Mouse (Mus musculus) splenic B cell, adult 2 months (primary cell): ENCODE data around the gene Sult3a2.
"Not testable (repeated sequence)": the region's sequence is repeated elsewhere in the genome, so short reads cannot be mapped to it uniquely, and the experiment has no call there.

Experiments used
- DNase-seq: peaks from one replicate; pipeline ENCODE4 v3.0.0-alpha.2; 2011; ENCODE audit warnings: low read depth, low spot score
- H3K27me3 ChIP-seq: 2 replicates; pipeline ENCODE4 v1.6.1; 2012; ENCODE audit warnings: mild to moderate bottlenecking, low read length, moderate library complexity, mixed read lengths; ENCODE audit not compliant: control insufficient read depth, poor library complexity, insufficient read depth, severe bottlenecking
- H3K36me3 ChIP-seq: 2 replicates; pipeline ENCODE4 v1.6.1; 2012; ENCODE audit warnings: mild to moderate bottlenecking, low read length, moderate library complexity, mixed read lengths; ENCODE audit not compliant: control insufficient read depth, poor library complexity, insufficient read depth, severe bottlenecking

Sult3a2 gene

DNA sequence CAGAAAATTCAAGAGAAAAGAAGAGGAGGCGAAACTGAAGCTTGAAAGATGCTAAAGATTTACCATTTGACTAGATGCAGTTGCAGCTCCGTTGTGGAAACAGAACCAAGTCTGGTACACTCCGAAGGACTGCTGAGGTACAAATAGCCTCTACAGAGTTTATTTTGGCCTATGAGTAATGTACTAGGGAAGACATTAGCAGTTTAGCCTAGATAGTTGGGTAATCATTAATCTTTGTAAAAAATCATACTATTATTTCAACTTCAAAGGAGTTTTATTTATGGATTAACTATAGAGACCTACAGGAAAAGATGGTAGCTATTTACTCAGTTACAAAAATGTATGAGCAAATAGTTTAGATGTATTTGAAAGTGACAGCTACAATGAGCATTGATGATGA lies at the start of gene Sult3a2:
Gene Sult3a2 (minus strand): TSS at position 101 of the 400 bp plus-strand sequence.
- Histone ChIP-seq H3K27me3 (no peaks in the 10 kb centered on the region), H3K36me3 (no peaks in the 10 kb centered on the region)
- DNase-seq: no peak

DNA sequence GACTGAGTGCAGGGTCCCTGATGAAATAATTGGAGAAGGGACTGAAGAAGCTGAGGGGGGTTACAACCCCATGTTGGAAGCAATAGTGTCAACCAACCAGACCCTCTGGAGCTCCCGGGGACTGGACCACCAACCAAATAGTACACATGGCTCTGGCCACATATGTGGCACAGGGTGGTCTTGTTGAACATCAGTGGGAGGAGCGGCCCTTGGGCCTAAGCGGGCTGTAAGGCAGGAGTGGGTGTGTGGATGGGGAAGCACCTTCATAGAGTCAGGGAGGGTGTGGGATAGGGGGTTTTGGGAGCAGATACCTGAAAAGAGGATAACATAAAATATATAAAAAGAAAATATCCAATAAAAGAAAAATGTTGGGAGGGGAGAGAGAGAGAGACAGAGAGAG lies 34.4 kb upstream of the Sult3a2 start:
- DNase-seq: no peak
- Histone ChIP-seq H3K27me3 (no peaks in the 10 kb centered on the region; the same call in 1 of the 2 replicates), H3K36me3 (no peaks in the 10 kb centered on the region)

DNA sequence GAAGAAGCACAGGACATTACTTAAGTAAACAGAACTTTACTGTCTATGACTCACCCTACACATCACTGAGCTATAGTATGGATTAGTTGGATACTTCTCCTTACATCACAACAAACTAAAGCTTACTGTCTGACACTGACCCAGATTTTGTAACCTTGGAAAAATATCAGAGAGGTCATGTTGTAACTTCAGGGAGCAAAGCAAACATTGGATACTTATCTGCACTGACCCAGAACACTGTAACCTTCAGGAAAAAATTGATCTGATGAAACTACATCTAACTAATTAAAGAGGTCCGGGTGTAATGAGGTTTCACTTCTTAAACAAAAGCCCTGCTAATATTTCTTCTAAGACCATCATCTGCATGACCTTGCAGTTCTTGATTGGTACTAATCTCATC lies 30.4 kb upstream of the Sult3a2 start:
- Histone ChIP-seq H3K36me3 (no peaks in the 10 kb centered on the region), H3K27me3 (no peaks in the 10 kb centered on the region; the same call in 1 of the 2 replicates)
- no peak for DNase-seq

DNA sequence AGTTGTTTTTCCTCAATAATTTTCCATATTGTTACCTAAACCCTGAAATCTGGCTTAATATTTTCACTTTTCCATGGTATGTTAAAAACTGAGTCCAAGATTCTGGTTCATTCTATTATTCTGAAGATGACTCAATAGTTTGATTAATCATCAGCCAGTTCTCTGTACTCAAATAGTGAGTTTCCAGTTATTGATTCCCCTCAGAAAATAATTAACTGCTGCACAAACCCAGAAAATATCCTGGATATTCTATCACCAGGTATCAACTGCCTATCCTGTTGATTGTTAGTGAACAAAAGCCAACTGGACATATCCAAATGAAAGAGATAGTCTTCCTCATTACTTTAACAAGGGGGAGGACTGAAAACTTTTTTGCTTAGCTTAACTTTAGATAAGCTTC lies 27.8 kb upstream of the Sult3a2 start:
- no peak for DNase-seq
- no peaks in the 10 kb centered on the region for H3K36me3 ChIP-seq
- H3K27me3 ChIP-seq: no peaks in the 10 kb centered on the region; the same call in 1 of the 2 replicates

GRCm38 (mm10) chr10:33811807-33812206 lies 25.3 kb upstream of the Sult3a2 start:
- no peaks in the 10 kb centered on the region for H3K36me3 ChIP-seq
- no peak for DNase-seq
- no peaks in the 10 kb centered on the region for H3K27me3 ChIP-seq

- H3K27me3 ChIP-seq, H3K36me3 ChIP-seq, DNase-seq: not testable (repeated sequence)
Observed at GRCm38 (mm10) chr10:33797221-33797949, 10.9 kb upstream of the Sult3a2 start.

GRCm38 (mm10) chr10:33796269-33796915 lies 9.9 kb upstream of the Sult3a2 start:
- not testable (repeated sequence) for DNase-seq, H3K36me3 ChIP-seq, H3K27me3 ChIP-seq

GRCm38 (mm10) chr10:33792166-33792565 lies 5.7 kb upstream of the Sult3a2 start:
- not testable (repeated sequence) for H3K27me3 ChIP-seq, DNase-seq

DNA sequence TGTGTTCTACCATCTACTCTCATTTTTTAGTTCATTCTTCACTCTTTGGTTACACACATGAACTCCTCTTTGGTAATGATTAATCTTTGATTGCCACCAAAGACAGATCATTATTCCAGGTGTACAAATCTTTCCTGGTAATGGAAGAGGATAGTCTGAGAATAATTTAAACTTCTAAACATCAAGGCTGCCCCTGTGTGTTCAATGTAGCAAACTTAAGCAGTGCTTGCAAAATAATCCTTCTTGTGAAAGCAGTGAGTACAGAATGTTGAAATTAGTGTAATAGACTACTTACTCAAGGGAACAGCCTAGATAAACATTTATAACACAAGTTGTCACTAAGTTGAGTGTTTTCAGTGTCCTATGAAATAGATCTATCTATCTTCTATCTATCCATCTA lies 1.0 kb upstream of the Sult3a2 start:
- DNase-seq: no peak
- H3K36me3 ChIP-seq: no peaks in the 10 kb centered on the region
- no peaks in the 10 kb centered on the region for H3K27me3 ChIP-seq

More at GRCm38 (mm10) chr10:33792166-33792565, 5.7 kb upstream of the Sult3a2 start:
- not testable (repeated sequence) for H3K36me3 ChIP-seq

- DNase-seq, H3K36me3 ChIP-seq, H3K27me3 ChIP-seq: not testable (repeated sequence)
Observed at GRCm38 (mm10) chr10:33735251-33735650, 51.3 kb downstream of the Sult3a2 start.

DNA sequence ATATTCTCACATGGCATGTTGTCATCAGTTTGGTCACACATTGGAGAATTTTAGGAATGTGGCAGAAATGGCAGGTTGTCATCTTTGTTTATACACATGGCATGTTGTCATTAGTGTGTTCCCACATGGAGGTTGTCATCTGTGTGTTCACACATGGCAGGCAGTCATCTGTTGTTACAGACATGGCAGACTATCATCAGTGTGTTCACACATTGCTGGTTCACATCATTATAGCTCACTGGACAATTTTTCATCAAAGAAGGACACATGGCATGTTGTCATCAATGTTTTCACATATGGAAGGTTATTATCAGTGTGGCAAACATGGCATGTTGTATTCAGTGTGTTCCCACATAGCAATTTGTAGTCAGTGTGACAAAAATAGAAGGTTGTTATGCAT lies 53.3 kb downstream of the Sult3a2 start:
- DNase-seq: no peak
- H3K36me3 ChIP-seq: no peaks in the 10 kb centered on the region
- no peaks in the 10 kb centered on the region for H3K27me3 ChIP-seq

DNA sequence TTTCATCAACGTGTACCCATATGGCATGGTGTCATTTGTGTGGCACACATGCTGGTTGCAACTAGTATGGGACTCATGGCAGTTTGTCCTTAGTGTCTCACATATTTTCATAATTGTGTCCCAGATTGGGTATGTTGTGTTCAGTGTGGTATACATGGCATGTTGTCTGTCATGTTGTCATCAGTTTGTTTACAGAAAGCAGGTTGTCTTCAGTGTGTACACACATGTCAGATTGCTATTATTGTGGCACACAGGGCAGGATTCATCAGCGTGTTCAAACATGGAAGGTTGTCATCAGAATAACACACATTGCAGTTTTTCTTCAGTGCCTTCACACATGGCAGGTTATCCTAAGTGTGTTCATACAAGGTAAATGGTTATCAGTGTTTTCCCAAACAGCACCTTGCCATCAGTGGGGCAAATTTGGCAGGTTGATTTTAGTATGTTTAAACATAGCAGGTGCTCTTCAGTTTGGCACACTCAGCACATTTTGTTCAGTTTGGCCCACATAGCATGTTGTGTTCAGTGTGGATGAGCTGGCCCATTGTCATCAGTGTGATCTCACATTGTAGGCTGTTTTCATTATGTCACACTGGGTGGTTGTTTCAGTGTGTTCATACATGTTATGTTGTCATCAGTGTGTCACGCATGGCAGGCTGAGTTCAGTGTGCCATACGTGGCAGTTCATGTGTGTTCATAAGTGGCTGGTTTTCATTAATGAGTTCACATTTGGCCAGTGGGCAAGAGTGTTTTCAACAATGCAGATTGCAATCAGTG lies 53.9 kb downstream of the Sult3a2 start:
- no peaks in the 10 kb centered on the region for H3K27me3 ChIP-seq
- H3K36me3 ChIP-seq: no peaks in the 10 kb centered on the region
- DNase-seq: no peak

DNA sequence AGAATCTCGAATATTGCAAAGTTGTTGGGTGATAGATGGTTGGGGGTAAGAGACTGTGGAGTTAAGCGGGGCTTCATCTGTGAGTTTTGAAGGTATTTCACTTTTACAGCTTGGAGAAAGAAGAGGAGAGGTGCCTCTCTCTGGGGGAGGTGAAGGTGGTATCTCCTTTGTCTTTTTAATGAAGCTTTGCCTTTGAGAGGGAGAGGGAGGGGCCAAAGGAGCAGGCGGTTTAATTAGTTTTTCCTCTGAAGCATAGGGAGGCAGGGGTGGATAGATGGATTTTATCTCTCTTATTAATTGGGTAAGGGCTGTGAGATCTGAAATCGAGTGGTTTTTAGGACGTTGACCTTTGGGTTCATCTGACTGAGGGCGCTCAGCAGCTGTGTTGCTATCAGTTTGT lies 62.7 kb downstream of the Sult3a2 start:
- H3K36me3 ChIP-seq: no peaks in the 10 kb centered on the region
- no peak for DNase-seq
- no peaks in the 10 kb centered on the region for H3K27me3 ChIP-seq

GRCm38 (mm10) chr10:33721827-33722438 lies 64.6 kb downstream of the Sult3a2 start:
- no peak for DNase-seq
- no peaks in the 10 kb centered on the region for H3K36me3 ChIP-seq
- H3K27me3 ChIP-seq: no peaks in the 10 kb centered on the region
